Mouse (Mus musculus) kidney, postnatal 0 days (tissue): ENCODE data around the gene Nckap5. TPM values are rescaled to one million over a fixed set of nuclear protein-coding genes. Genes with fewer than 3 reads are reported as not detected.

Source experiments
- ATAC-seq: fragments of 200-750 bp; cut with Nextera tagmentation; replicated peaks from 2 replicates; pipeline ENCODE4 v1.8.0; 2017; ENCODE audit warnings: low read depth, moderate number of reproducible peaks, moderate TSS enrichment, moderate library complexity; ENCODE audit not compliant: low FRiP score
- DNase-seq: peaks from one replicate; pipeline ENCODE4 v3.0.0-alpha.2; 2016; ENCODE audit warnings: low spot score
- H3K27ac ChIP-seq: fragments of 300-500 bp; sonication (generic); 2 replicates; pipeline ENCODE4 v1.5.1; 2014; ENCODE audit warnings: mild to moderate bottlenecking
- H3K27me3 ChIP-seq: fragments of 300-500 bp; sonication (generic); 2 replicates; pipeline ENCODE4 v1.6.1; 2014; ENCODE audit warnings: low read length, mixed read lengths; ENCODE audit not compliant: insufficient read depth
- H3K36me3 ChIP-seq: fragments of 300-500 bp; sonication (generic); 2 replicates; pipeline ENCODE4 v1.6.1; 2014; ENCODE audit warnings: low read length, mixed read lengths; ENCODE audit not compliant: insufficient read depth
- H3K4me1 ChIP-seq: fragments of 300-500 bp; sonication (generic); replicated peaks from 2 replicates; pipeline ENCODE4 v1.6.1; 2014; ENCODE audit warnings: antibody characterized with exemption, low read length, mixed read lengths; ENCODE audit not compliant: insufficient read depth
- H3K4me2 ChIP-seq: fragments of 300-500 bp; sonication (generic); 2 replicates; pipeline ENCODE4 v1.6.1; 2014; ENCODE audit warnings: mild to moderate bottlenecking, low read length, moderate library complexity, mixed read lengths
- H3K4me3 ChIP-seq: fragments of 300-500 bp; sonication (generic); replicated peaks from 2 replicates; pipeline ENCODE4 v1.5.1; 2014; ENCODE audit warnings: low read depth, low read length
- H3K9ac ChIP-seq: fragments of 300-500 bp; sonication (generic); 2 replicates; pipeline ENCODE4 v1.6.1; 2014; ENCODE audit warnings: low read depth, low read length
- H3K9me3 ChIP-seq: fragments of 300-500 bp; sonication (generic); replicated peaks from 2 replicates; pipeline ENCODE4 v1.6.1; 2016; ENCODE audit warnings: low read length, inconsistent platforms, mixed read lengths
- CTCF ChIP-seq: IDR thresholded peaks from 2 replicates; pipeline ENCODE4 v1.5.1; 2016; ENCODE audit warnings: antibody characterized with exemption, low read depth, mild to moderate bottlenecking, moderate library complexity
- WGBS: fragments of 180-500 bp; shearing (Covaris S2); extraction: QIAGEN DNeasy Blood & Tissue Kit; methylation state at CpG from one replicate; pipeline ENCODE4 v1.1.7; 2014; 5-methylcytosine and 5-hydroxymethylcytosine counted together
- polyA plus RNA-seq: library from polyadenylated mRNA; unstranded; fragments of >200 nt; fragmentation: Nextera tagmentation; extraction: Ambion mirVana; gene quantifications from 2 replicates; pipeline ENCODE4 v1.2.1, GENCODE M21; 2015

Gene Nckap5
- polyA plus RNA-seq, 1 experiment from 2014 or later: 4.0 TPM

- no peaks in the 10 kb centered on the region for H3K27me3 ChIP-seq
- H3K27ac ChIP-seq: no peak overlapping the region
- H3K36me3 ChIP-seq: no peaks in the 10 kb centered on the region
- ATAC-seq (no peak), DNase-seq (no peak)
- H3K4me3 ChIP-seq: no peak overlapping the region
- H3K4me2 ChIP-seq: no peak overlapping the region
- H3K4me1 ChIP-seq: no peaks in the 10 kb centered on the region
- WGBS: 75% methylated on average over 3 of the region's 3 CpGs
- no peak overlapping the region for H3K9ac ChIP-seq
- TF ChIP-seq CTCF: no peak
- H3K9me3 ChIP-seq: no peaks in the 10 kb centered on the region
These were observed 694.9 kb downstream of the Nckap5 start for GRCm38 (mm10) chr1:126135717-126136116.

GRCm38 (mm10) chr1:126132316-126132715, 698.3 kb downstream of the Nckap5 start:
- H3K4me2 ChIP-seq: no peak overlapping the region
- H3K4me3 ChIP-seq: no peak overlapping the region
- H3K9ac ChIP-seq: no peak overlapping the region
- H3K4me1 ChIP-seq: no peaks in the 10 kb centered on the region
- H3K27ac ChIP-seq: no peak overlapping the region
- no peak for TF ChIP-seq CTCF
- ATAC-seq: no peak
- no peak for DNase-seq
- H3K36me3 ChIP-seq: no peaks in the 10 kb centered on the region
- WGBS: 90% methylated on average over 2 of the region's 2 CpGs
- no peaks in the 10 kb centered on the region for H3K9me3 ChIP-seq
- no peaks in the 10 kb centered on the region for H3K27me3 ChIP-seq

GRCm38 (mm10) chr1:126129129-126129528, 701.5 kb downstream of the Nckap5 start:
- Histone ChIP-seq H3K36me3 (no peaks in the 10 kb centered on the region), H3K27ac (no peak overlapping the region), H3K4me1 (no peaks in the 10 kb centered on the region), H3K9me3 (no peaks in the 10 kb centered on the region), H3K4me3 (no peak overlapping the region), H3K9ac (no peak overlapping the region), H3K27me3 (no peaks in the 10 kb centered on the region), H3K4me2 (no peak overlapping the region)
- DNase-seq (no peak), ATAC-seq (no peak)
- no peak for TF ChIP-seq CTCF
- 26% methylated on average over 1 of the region's 1 CpGs for WGBS

GRCm38 (mm10) chr1:126123111-126123510, 707.5 kb downstream of the Nckap5 start:
- ATAC-seq (no peak), DNase-seq (no peak)
- Histone ChIP-seq H3K9ac (no peak overlapping the region), H3K4me1 (no peaks in the 10 kb centered on the region), H3K4me2 (no peak overlapping the region), H3K4me3 (no peak overlapping the region), H3K27me3 (no peaks in the 10 kb centered on the region), H3K9me3 (no peaks in the 10 kb centered on the region), H3K36me3 (no peaks in the 10 kb centered on the region), H3K27ac (no peak overlapping the region)
- 69% methylated on average over 5 of the region's 5 CpGs for WGBS
- no peak for TF ChIP-seq CTCF

GRCm38 (mm10) chr1:126120506-126120905, 710.1 kb downstream of the Nckap5 start:
- 55% methylated on average over 8 of the region's 8 CpGs for WGBS
- Histone ChIP-seq H3K27ac (no peak overlapping the region), H3K36me3 (no peaks in the 10 kb centered on the region), H3K4me1 (no peaks in the 10 kb centered on the region), H3K27me3 (no peaks in the 10 kb centered on the region), H3K9me3 (no peaks in the 10 kb centered on the region), H3K4me3 (no peak overlapping the region), H3K9ac (no peak overlapping the region), H3K4me2 (no peak overlapping the region)
- no peak for TF ChIP-seq CTCF
- ATAC-seq (no peak), DNase-seq (no peak)

GRCm38 (mm10) chr1:126116034-126116433, 714.6 kb downstream of the Nckap5 start:
- no peak for TF ChIP-seq CTCF
- no peaks in the 10 kb centered on the region for H3K4me1 ChIP-seq
- no peak overlapping the region for H3K4me3 ChIP-seq
- H3K9me3 ChIP-seq: no peaks in the 10 kb centered on the region
- H3K4me2 ChIP-seq: no peak overlapping the region
- no peak overlapping the region for H3K27ac ChIP-seq
- H3K36me3 ChIP-seq: no peaks in the 10 kb centered on the region
- no peaks in the 10 kb centered on the region for H3K27me3 ChIP-seq
- no peak for ATAC-seq
- DNase-seq: no peak
- no peak overlapping the region for H3K9ac ChIP-seq
- 73% methylated on average over 3 of the region's 3 CpGs for WGBS

GRCm38 (mm10) chr1:126105673-126106256, 724.8 kb downstream of the Nckap5 start:
- no peak overlapping the region for H3K4me3 ChIP-seq
- no peak overlapping the region for H3K4me2 ChIP-seq
- no peak for TF ChIP-seq CTCF
- no peaks in the 10 kb centered on the region for H3K36me3 ChIP-seq
- no peak overlapping the region for H3K9ac ChIP-seq
- H3K9me3 ChIP-seq: no peaks in the 10 kb centered on the region
- 71% methylated on average over 3 of the region's 3 CpGs for WGBS
- no peak overlapping the region for H3K27ac ChIP-seq
- ATAC-seq (no peak), DNase-seq (no peak)
- H3K4me1 ChIP-seq: no peaks in the 10 kb centered on the region
- no peaks in the 10 kb centered on the region for H3K27me3 ChIP-seq
